In the genomic region with DNA sequence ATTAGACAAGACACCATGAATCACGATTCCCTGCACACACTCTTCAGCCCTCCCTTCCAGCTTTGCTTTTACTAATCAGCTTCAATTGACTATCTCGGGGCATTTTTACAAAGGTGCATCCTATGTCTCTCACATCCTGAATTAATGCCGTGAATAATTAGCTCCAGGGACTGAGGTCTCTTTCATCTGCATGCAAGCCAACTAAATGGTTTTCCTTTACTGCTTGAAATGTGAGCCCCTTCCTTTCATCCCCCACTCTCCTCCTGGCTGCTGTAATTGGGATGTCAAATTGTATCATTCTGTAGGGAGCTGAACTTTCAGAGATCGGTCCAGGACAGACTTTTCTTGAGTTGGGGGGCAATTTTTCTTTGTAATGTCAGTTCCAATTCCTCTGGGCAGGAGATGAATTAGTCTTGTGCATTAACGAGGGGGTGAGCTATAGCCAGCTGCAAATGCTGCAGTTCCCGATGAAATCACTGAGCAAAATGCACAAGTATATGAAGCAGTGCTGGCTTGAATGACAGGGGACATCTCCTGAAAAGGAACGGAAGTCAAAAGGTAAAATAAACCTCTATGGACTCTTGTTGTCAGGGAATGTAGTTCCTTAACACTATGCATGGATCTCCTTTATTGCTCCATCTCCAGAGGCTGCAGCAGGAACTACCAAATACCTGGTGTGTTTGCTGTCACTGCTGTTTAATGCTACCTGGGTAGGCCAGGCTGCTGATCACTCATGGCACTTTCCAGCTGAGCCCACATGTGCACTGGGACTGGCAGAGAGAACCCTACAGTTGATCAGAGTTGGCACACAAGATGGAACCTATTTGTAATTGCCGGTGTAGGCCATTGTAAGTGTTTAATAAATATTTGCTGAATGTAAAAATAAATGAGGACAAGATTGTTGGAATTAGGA, we compare ENCODE assay signal across 14 mouse cellular contexts.
A peak's percentile ranks its signal among the peaks of the same experiment; 100 is the strongest.
DNase-seq lines count a peak whose midpoint lies in the region; ATAC-seq lines count a peak whose summit lies in the region.
"Had no signal": no experiment of that assay in that cellular context is flagged by ENCODE, and none has a peak within 500 bp of the region (broad histone marks: within the 10 kb centered on the region; RNA-seq: fewer than 3 reads in every experiment).

No protein-coding gene starts in this region.

- H3K4me2 ChIP-seq in hindbrain, embryonic 11.5 days (replicated peaks; ENCODE audit: low read depth, low read length) = no peak overlapping the region
- H3K4me2 ChIP-seq in embryonic facial prominence, embryonic 14.5 days (ENCODE audit: low read depth, low read length) = no peak overlapping the region
- H3K4me2 ChIP-seq in hindbrain, embryonic 15.5 days = peak overlapping the region; percentile 21; the same call in 1 of the 2 replicates
- peak overlapping the region; percentile 27; the same call in 1 of the 2 replicates for H3K4me2 ChIP-seq in neural tube, embryonic 13.5 days
- H3K4me2 ChIP-seq: limb, embryonic 13.5 days had no signal

- WGBS in hindbrain, embryonic 11.5 days = 36% methylated on average over 8 of the region's 8 CpGs
- 38% methylated on average over 8 of the region's 8 CpGs for WGBS in hindbrain, embryonic 10.5 days
- 13% methylated on average over 8 of the region's 8 CpGs for WGBS in embryonic facial prominence, embryonic 14.5 days
- 20% methylated on average over 8 of the region's 8 CpGs for WGBS in hindbrain, embryonic 15.5 days
- WGBS in neural tube, embryonic 13.5 days = 19% methylated on average over 8 of the region's 8 CpGs

- H3K9ac ChIP-seq in hindbrain, embryonic 11.5 days (ENCODE audit: low read depth, low read length) = no peak overlapping the region
- H3K9ac ChIP-seq in embryonic facial prominence, embryonic 14.5 days (ENCODE audit: low read depth, low read length) = no peak overlapping the region
- H3K9ac ChIP-seq in hindbrain, embryonic 15.5 days = no peak overlapping the region
- no peak overlapping the region for H3K9ac ChIP-seq in neural tube, embryonic 13.5 days
- H3K9ac ChIP-seq: limb, embryonic 13.5 days had no signal

- 0 out of 2 replicates have a peak overlapping the region, but pooled peaks have one; percentile 42 for H3K27ac ChIP-seq in hindbrain, embryonic 11.5 days (ENCODE audit: low read depth, low read length)
- H3K27ac ChIP-seq in hindbrain, embryonic 10.5 days = no peak overlapping the region
- H3K27ac ChIP-seq in embryonic facial prominence, embryonic 14.5 days (replicated peaks; ENCODE audit: low read depth, low read length) = no peak overlapping the region
- peak overlapping the region; percentile 0; the same call in 1 of the 2 replicates for H3K27ac ChIP-seq in hindbrain, embryonic 15.5 days (replicated peaks)
- peak overlapping the region; percentile 47 for H3K27ac ChIP-seq in neural tube, embryonic 13.5 days (replicated peaks)
- H3K27ac ChIP-seq: limb, embryonic 13.5 days had no signal

- no peaks in the 10 kb centered on the region for H3K36me3 ChIP-seq in hindbrain, embryonic 11.5 days (ENCODE audit: control insufficient read depth, insufficient read depth, low read length)
- H3K36me3 ChIP-seq in hindbrain, embryonic 10.5 days = no peaks in the 10 kb centered on the region
- no peaks in the 10 kb centered on the region for H3K36me3 ChIP-seq in embryonic facial prominence, embryonic 14.5 days (ENCODE audit: control insufficient read depth, insufficient read depth, low read length)
- H3K36me3 ChIP-seq in hindbrain, embryonic 15.5 days = no peaks in the 10 kb centered on the region
- H3K36me3 ChIP-seq in neural tube, embryonic 13.5 days = no peaks in the 10 kb centered on the region
- H3K36me3 ChIP-seq: limb, embryonic 13.5 days had no signal

- no peaks in the 10 kb centered on the region for H3K9me3 ChIP-seq in hindbrain, embryonic 11.5 days (ENCODE audit: control insufficient read depth, low read length)
- no peaks in the 10 kb centered on the region for H3K9me3 ChIP-seq in hindbrain, embryonic 10.5 days
- H3K9me3 ChIP-seq in embryonic facial prominence, embryonic 14.5 days (ENCODE audit: control insufficient read depth, low read length) = no peaks in the 10 kb centered on the region
- H3K9me3 ChIP-seq in hindbrain, embryonic 15.5 days = no peaks in the 10 kb centered on the region
- H3K9me3 ChIP-seq in neural tube, embryonic 13.5 days = no peaks in the 10 kb centered on the region
- H3K9me3 ChIP-seq: limb, embryonic 13.5 days had no signal

- no peaks in the 10 kb centered on the region for H3K27me3 ChIP-seq in hindbrain, embryonic 11.5 days (ENCODE audit: control insufficient read depth, insufficient read depth, low read length)
- no peaks in the 10 kb centered on the region for H3K27me3 ChIP-seq in hindbrain, embryonic 10.5 days (ENCODE audit: insufficient read depth, poor library complexity, severe bottlenecking)
- no peaks in the 10 kb centered on the region for H3K27me3 ChIP-seq in embryonic facial prominence, embryonic 14.5 days (replicated peaks; ENCODE audit: control insufficient read depth, insufficient read depth, low read length)
- no peaks in the 10 kb centered on the region for H3K27me3 ChIP-seq in hindbrain, embryonic 15.5 days
- no peaks in the 10 kb centered on the region for H3K27me3 ChIP-seq in neural tube, embryonic 13.5 days
- H3K27me3 ChIP-seq: limb, embryonic 13.5 days had no signal

- ATAC-seq in hindbrain, embryonic 11.5 days (ENCODE audit: low FRiP score) = peak; percentile 60
- ATAC-seq in embryonic facial prominence, embryonic 14.5 days (ENCODE audit: low read depth) = no peak; the same call in 1 of the 2 replicates
- peak; percentile 66 for ATAC-seq in hindbrain, embryonic 15.5 days (ENCODE audit: low FRiP score, low read depth)
- ATAC-seq in neural tube, embryonic 13.5 days (ENCODE audit: low read depth) = peak; percentile 43
- ATAC-seq in megakaryocyte progenitor cell, adult 5-6 weeks (replicated peaks; ENCODE audit: poor library complexity) = no peak
- ATAC-seq: intestine, embryonic 16.5 days; Patski had no signal

- no peak overlapping the region for H3K4me3 ChIP-seq in hindbrain, embryonic 11.5 days (ENCODE audit: low read depth, low read length)
- H3K4me3 ChIP-seq in hindbrain, embryonic 10.5 days = no peak overlapping the region
- H3K4me3 ChIP-seq in embryonic facial prominence, embryonic 14.5 days (ENCODE audit: low read depth, low read length) = no peak overlapping the region
- no peak overlapping the region for H3K4me3 ChIP-seq in hindbrain, embryonic 15.5 days
- H3K4me3 ChIP-seq in neural tube, embryonic 13.5 days = no peak overlapping the region
- H3K4me3 ChIP-seq: limb, embryonic 13.5 days had no signal

- H3K4me1 ChIP-seq in hindbrain, embryonic 11.5 days (replicated peaks; ENCODE audit: control insufficient read depth, insufficient read depth, low read length) = no peaks in the 10 kb centered on the region
- peaks cover 13% of the 10 kb centered on the region for H3K4me1 ChIP-seq in hindbrain, embryonic 10.5 days (replicated peaks)
- no peaks in the 10 kb centered on the region for H3K4me1 ChIP-seq in embryonic facial prominence, embryonic 14.5 days (ENCODE audit: control insufficient read depth, insufficient read depth, low read length)
- H3K4me1 ChIP-seq in hindbrain, embryonic 15.5 days (replicated peaks) = peaks cover 8% of the 10 kb centered on the region
- peaks cover 15% of the 10 kb centered on the region for H3K4me1 ChIP-seq in neural tube, embryonic 13.5 days (replicated peaks)

- DNase-seq in hindbrain, embryonic 11.5 days (ENCODE audit: low spot score) = peak; percentile 28
- no peak for DNase-seq in hindbrain, embryonic 10.5 days (ENCODE audit: low spot score)
- DNase-seq in embryonic facial prominence, embryonic 14.5 days (ENCODE audit: low spot score) = peak; percentile 34
- DNase-seq in lung, postnatal 4 days = no peak
- DNase-seq in kidney, postnatal 4 days = no peak
- DNase-seq: cerebellum, adult 2 months; lung, adult 18-20 months; thymus, adult 18-20 months had no signal

Comparison
In these comparisons a context has a peak if more than half of its experiments do, and no peak if none do; other contexts are left out.
1. DNase-seq: peak in hindbrain, embryonic 11.5 days (single experiment) and embryonic facial prominence, embryonic 14.5 days (single experiment); none in hindbrain, embryonic 10.5 days (single experiment), lung, postnatal 4 days (0 of 2) and kidney, postnatal 4 days (0 of 2).
2. H3K27ac ChIP-seq: peak in hindbrain, embryonic 11.5 days (single experiment), hindbrain, embryonic 15.5 days (single experiment) and neural tube, embryonic 13.5 days (single experiment); none in hindbrain, embryonic 10.5 days (single experiment) and embryonic facial prominence, embryonic 14.5 days (single experiment).
3. H3K4me2 ChIP-seq: peak in hindbrain, embryonic 15.5 days (single experiment) and neural tube, embryonic 13.5 days (single experiment); none in hindbrain, embryonic 11.5 days (single experiment) and embryonic facial prominence, embryonic 14.5 days (single experiment).
4. ATAC-seq: peak in hindbrain, embryonic 11.5 days (single experiment), hindbrain, embryonic 15.5 days (single experiment) and neural tube, embryonic 13.5 days (single experiment); none in embryonic facial prominence, embryonic 14.5 days (single experiment) and megakaryocyte progenitor cell, adult 5-6 weeks (single experiment).